Mouse (Mus musculus) retina, postnatal 1 day (tissue): ENCODE results near the gene Bbx.

ENCODE experiments used
- DNase-seq: peaks from one replicate; pipeline ENCODE4 v3.0.0-alpha.2; 2012

Bbx gene

GRCm38 (mm10) chr16:50309411-50310042 lies 122.7 kb downstream of the Bbx start:
- DNase-seq, result no peak

GRCm38 (mm10) chr16:50308256-50308655 lies 123.9 kb downstream of the Bbx start:
- DNase-seq, result no peak

- DNase-seq, result peak; percentile 26
These were observed 125.0 kb downstream of the Bbx start for GRCm38 (mm10) chr16:50307231-50307630.

- peak; percentile 48 for DNase-seq
These were observed 125.5 kb downstream of the Bbx start for GRCm38 (mm10) chr16:50306727-50307126.

GRCm38 (mm10) chr16:50305156-50305555 lies 127.0 kb downstream of the Bbx start:
- DNase-seq, result no peak

GRCm38 (mm10) chr16:50302566-50302965 lies 129.6 kb downstream of the Bbx start:
- DNase-seq, result no peak

GRCm38 (mm10) chr16:50298743-50299443 lies 133.3 kb downstream of the Bbx start:
- no peak for DNase-seq

- peak; percentile 25 for DNase-seq
These were observed 138.5 kb downstream of the Bbx start for GRCm38 (mm10) chr16:50293502-50294228.

- DNase-seq, result no peak
These were observed 139.4 kb downstream of the Bbx start for GRCm38 (mm10) chr16:50292834-50293233.

- no peak for DNase-seq
These were observed 142.4 kb downstream of the Bbx start for GRCm38 (mm10) chr16:50289764-50290163.

- no peak for DNase-seq
These were observed 159.4 kb downstream of the Bbx start for GRCm38 (mm10) chr16:50272813-50273212.

GRCm38 (mm10) chr16:50262647-50263046 lies 169.5 kb downstream of the Bbx start:
- no peak for DNase-seq

GRCm38 (mm10) chr16:50262209-50262608 lies 170.0 kb downstream of the Bbx start:
- no peak for DNase-seq

GRCm38 (mm10) chr16:50261741-50262140 lies 170.4 kb downstream of the Bbx start:
- DNase-seq, result no peak

GRCm38 (mm10) chr16:50254522-50255159 lies 177.5 kb downstream of the Bbx start:
- peak; percentile 68 for DNase-seq

- DNase-seq, result no peak
These were observed 180.7 kb downstream of the Bbx start for GRCm38 (mm10) chr16:50251417-50251975.

- peak; percentile 61 for DNase-seq
These were observed 181.7 kb downstream of the Bbx start for GRCm38 (mm10) chr16:50250469-50250868.

GRCm38 (mm10) chr16:50249036-50249435 lies 183.2 kb downstream of the Bbx start:
- no peak for DNase-seq

GRCm38 (mm10) chr16:50242444-50242843 lies 189.7 kb downstream of the Bbx start:
- no peak for DNase-seq

GRCm38 (mm10) chr16:50241604-50242003 lies 190.6 kb downstream of the Bbx start:
- DNase-seq, result no peak

GRCm38 (mm10) chr16:50235231-50235630 lies 197.0 kb downstream of the Bbx start:
- DNase-seq, result peak; percentile 75

GRCm38 (mm10) chr16:50230624-50231023 lies 201.6 kb downstream of the Bbx start:
- no peak for DNase-seq

GRCm38 (mm10) chr16:50228833-50229232 lies 203.4 kb downstream of the Bbx start:
- DNase-seq, result no peak
